Mouse (Mus musculus): ENCODE results near the gene Sos2. TPM values are rescaled to one million over a fixed set of nuclear protein-coding genes. Genes with fewer than 3 reads are reported as not detected.

Sos2 gene
- polyA plus RNA-seq, 1 experiment: 7.0 TPM

DNA sequence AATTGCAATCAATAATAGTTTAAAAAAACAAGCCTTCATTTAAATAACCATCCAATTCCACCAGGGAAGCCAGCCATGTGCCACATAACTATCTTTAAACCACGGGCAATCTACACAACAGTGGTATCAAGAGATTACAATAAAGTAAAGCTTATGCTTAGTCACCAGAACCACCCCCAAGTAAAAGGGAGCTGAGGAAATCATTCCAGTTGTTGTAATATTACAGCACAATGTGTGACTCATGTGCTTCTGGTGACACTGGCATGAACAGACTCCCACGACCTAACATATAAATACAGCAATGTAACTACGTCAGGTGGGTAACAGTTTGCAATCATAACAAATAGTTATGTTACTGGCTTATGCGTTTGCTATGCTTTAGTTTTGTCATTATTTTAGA, 84.2 kb downstream of the Sos2 start:
- no peak for TF ChIP-seq GATA1 (IDR thresholded peaks at IDR 0.05; ENCODE audit: low read length)

DNA sequence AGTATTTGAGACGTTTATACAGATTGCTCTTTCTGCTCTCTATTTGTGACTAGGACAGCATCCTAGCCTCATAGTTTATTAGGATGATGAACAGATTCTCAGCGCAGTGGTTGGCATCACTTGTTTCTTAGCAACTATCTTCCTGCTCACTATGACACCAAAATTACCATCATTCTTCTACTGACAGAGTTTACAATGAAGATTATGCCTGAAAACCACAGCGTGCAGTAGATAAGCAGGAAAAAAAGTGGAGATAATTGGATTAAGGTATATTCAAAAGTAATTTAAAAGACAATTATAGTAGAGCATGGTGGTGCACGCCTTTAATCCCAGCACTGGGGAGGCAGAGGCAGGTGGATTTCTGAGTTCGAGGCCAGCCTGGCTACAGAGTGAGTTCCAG, 88.5 kb downstream of the Sos2 start:
- TF ChIP-seq GATA1 (IDR thresholded peaks at IDR 0.05; ENCODE audit: low read length): no peak

DNA sequence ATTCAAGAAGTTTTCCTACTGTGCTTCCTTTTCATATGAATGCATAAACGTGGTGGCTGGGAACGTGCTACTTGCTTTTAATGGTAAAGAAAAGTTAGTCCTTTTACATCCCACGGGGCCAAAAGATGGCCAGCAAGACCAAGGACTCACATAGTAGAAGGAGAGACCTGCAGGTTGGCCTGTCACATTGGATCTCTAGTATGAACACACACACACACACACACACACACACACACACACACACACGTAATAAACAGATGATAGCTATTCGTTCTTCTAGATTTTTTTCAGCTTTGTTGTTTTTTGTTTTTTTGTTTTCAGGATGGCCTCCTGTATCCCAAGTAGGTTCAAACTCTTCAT, 98.4 kb downstream of the Sos2 start:
- TF ChIP-seq GATA1 (IDR thresholded peaks at IDR 0.05; ENCODE audit: low read length): no peak

DNA sequence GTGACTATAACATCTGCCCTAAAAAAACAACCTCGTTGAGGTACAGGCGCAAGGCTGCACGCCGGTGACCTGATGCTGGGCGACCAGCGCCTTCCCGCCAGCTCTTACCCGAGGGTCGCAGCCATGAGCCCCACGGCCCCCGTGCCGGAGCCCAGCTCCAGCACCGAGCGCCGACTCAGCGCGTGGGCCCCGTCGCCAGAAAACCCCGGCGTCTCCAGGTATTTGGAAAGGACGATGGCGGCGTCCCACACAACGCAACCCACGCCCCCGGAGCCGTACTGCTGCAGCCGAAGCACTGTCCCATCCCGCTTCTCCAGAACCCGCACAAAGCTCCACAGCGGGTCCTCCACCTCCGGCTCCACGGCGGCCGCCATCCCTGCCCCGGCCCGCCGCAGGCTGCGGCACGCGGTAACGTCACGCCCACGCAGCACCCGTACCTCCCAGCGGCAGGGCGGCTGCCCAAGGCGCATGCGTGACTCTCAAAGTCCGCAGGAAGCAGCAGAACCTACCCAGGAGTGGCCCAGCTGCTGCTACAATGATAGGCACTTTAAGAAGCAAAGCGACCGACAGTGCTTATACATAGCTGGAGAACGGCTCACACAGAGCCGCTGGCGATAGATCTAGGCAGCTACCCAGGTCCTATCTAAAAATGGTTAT, 98.9 kb downstream of the Sos2 start, which contains the start of gene Vcpkmt:
Vcpkmt (minus strand) TSS at position 416 of the 657 bp plus-strand sequence.
- TF ChIP-seq GATA1 (IDR thresholded peaks at IDR 0.05; ENCODE audit: low read length): no peak

DNA sequence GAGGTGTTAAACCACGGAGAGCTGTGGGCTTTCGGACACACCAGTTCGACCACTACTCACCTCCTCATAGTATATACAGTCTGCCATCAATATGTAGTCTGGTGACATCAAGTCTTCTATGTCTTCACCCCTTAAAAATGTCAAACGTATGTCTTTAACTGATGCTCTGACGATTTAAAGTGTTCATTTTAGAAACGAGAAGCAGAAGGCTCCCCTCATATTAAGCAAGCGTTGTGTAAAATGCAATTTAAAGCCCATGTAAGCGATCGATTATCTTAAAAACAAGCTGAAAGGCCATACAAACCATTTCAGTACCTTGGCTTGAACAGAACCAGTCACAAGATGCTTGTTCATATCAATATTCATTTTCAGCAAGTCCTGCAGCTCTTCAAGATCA, 99.4 kb downstream of the Sos2 start:
- no peak for TF ChIP-seq GATA1 (IDR thresholded peaks at IDR 0.05; ENCODE audit: low read length)

DNA sequence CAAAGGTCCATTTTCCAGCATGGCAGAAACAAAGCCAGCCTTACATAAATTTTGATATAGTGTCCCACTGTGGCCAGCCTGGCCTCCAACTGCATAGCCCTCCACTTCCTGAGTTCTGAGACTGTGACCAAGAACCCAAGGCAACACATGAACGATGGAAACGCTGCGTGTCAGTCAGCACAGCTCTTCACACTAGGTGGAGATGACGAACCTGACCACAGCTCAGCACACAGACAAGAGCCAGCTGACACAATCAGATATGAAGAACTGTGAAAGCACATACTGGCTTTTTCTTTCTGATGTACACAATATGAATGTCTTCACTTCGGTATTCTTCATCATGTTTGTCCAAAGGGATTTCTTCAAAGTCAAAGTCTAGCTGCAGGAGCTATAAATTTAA, 102.0 kb downstream of the Sos2 start:
- TF ChIP-seq GATA1 (IDR thresholded peaks at IDR 0.05; ENCODE audit: low read length): no peak

DNA sequence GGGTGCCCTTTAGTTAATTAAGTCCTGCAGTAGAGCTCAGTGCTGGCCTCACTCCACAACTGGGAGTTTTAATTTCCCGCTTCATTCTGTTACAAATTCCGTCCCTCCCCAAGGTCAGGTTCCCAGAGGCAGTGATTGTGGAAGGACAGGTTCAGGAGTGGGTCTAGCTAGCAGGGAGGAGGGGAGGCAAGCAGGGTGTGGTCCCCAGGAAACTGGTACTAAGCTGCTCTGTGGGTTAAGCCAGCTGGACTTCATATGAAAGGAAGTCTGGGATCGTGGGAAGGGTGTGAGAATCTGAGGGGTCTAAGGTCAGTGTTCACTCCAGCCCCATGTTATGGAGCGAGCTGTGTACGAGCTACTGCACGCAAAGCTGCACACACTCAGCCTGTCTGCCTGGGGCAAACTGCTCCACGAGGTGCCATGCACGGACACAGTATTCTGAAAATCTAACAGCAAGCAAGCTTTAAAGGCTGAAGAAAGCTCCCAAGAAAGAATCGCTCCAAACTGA, 105.5 kb downstream of the Sos2 start:
- TF ChIP-seq GATA1 (IDR thresholded peaks at IDR 0.05; ENCODE audit: low read length): no peak

DNA sequence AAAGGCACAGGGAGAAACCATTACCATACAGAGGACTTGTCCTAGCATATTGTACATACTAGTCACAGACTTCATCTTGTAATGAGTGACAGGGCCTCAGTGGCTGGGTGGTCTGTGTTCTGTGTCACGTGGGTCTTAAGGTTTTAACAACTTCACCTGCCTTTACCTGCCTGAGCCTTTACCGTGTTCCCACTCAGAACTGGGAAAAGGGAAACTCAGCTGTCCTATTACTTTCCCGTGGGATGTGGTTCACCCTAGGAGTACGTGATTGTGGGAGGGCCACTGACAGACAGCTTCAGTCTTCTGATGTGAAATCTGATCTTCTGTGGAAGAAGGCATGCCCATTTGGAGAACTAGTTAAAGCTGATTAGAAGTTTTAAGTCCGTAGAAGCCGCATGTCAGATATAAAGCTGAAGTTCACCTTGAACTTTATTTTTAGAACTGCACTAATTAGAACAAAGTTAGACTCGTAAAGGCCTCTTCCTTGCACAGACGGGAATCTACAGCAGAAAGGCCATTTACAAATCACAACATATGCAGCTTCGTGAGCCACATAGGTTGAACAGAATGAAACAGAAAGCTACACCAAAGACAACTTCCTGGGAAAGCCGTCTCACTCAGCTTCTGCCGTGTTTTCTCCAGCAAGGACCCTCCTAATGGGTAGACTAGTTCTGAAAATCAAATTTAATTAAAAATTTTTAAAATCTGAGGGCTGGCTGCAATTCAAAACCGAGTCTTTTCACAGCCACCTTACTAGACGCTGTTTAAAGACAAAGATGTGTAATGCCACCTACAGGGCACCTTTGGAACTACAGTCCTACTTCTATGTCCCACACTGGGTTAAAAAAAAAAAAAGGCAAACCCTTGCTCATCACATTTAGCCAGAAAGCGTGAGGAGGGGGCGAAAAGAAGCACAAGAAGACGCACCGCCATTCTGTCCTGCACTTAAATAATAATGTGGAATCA, 107.5 kb downstream of the Sos2 start:
- TF ChIP-seq GATA1 (IDR thresholded peaks at IDR 0.05; ENCODE audit: low read length): no peak

DNA sequence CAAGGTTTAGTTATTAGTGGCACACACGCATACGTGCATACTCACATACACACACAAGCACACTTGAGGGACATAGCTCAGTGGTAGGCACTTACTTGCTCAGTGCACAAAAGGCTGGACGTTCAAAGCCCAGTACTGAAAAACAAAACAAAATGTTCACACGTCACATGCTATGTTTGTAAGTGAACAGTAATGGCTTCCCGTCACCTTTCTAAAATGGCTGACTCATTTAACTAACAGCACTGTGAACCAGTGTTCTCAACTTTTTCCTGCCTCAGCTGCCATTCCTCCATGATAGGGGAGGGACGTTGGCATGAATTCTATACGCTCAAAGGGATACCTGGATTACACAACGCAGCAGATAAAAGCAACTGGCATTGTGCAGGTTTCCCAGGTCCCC, 108.4 kb downstream of the Sos2 start:
- no peak for TF ChIP-seq GATA1 (IDR thresholded peaks at IDR 0.05; ENCODE audit: low read length)

DNA sequence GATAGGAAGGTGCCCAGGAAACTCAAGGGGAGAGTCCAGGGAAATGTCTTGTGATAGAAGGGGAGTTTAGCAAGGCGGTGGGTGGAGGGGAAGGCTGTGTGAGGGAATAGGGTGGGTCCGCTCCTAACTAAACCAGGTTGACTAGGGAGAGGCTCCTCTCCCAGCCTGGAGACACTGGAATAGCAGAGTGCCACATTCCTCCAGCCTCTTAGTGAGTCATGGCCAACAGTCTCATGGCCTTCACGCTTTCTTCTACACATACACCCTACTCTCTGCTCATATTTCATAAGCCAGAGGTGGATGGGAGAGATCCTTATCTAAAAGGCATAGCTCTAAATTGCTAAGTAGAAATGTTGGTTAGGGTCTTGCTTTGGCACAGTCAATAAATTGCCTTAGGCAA, 111.7 kb downstream of the Sos2 start:
- no peak for TF ChIP-seq GATA1 (IDR thresholded peaks at IDR 0.05; ENCODE audit: low read length)

DNA sequence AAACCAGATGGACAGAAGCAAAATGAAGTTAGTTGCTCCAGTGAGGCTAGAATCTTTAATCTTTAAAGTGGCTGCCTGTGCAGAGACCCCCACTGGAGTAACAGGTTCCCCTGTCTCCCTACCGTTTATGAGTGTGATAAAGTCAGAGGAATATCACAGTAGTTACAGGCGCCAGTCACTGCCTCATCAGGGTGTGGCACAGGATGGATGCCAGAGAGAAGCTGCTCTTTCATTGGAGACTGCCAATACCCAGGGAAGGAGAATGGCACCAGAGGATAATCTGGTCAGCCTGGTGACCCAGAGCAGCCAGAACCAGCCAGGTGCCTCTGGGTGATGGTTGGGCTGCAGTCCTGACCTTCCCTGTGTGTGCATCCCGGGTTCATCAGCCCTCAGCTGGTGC, 113.4 kb downstream of the Sos2 start:
- TF ChIP-seq GATA1 (IDR thresholded peaks at IDR 0.05; ENCODE audit: low read length): no peak

DNA sequence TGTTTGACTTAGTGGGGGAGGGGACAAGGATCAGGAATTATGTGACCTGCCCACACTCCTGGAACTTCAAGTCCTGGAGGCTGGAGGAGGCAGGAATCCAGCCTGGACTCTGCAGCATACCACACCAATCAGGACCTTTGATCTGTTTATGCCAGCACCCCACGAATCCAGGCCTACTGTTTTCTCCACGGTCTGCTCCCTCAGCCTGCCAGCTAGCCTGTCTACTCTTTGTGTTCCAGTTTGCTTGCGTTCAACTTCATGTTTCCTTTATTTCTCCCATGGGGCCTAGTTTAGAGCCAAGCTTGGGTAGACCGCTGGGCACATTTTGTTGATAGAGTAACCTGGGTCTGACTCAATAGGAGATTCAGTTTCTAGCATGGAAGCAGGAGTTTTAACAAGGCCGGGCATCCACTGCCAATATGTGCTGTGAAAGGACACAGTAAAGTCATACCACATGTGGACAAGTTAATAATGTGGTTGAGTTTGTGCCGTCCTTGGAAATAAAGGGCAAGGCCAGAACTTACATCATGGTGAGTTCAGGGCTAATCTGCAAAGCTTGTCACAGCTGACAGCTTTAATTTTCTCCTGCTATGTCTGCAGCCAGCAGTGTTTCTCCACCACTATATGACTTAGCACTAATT, 125.3 kb downstream of the Sos2 start:
- no peak for TF ChIP-seq GATA1 (IDR thresholded peaks at IDR 0.05; ENCODE audit: low read length)

DNA sequence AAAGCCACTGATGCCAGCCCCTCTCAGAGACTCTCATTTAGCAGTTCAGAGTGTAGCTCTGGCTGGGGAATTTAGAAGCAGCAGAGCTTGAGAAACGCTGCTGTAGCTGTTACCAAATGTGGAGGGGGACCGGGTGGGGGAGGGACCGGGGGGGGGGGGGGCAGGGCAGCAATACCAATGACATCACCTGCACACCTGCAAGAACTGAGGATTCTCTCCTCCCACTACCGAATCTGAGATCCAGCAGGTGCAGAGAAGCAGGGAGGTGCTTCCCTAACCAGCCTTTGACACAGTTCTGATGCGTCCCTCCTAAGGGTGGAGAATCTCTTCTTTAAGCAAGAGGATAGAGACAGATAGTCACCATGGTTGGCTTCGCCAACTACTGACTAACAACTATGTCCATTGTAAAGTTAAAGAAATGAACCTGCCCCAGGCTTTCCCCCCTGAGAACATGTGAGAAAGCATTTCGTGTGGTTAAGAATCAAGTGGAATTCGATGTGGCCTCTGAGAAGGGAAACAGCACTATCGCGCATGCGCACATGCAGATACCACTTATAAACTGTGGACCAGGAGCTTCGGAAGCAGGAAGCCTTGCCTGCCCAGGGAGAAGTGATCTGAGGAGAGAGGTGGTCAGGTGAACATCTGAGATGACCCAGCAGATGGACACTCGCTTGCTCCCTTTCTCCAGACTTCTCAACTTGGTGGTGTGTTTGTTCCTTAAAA, 136.0 kb downstream of the Sos2 start:
- TF ChIP-seq GATA1 (IDR thresholded peaks at IDR 0.05; ENCODE audit: low read length): no peak

DNA sequence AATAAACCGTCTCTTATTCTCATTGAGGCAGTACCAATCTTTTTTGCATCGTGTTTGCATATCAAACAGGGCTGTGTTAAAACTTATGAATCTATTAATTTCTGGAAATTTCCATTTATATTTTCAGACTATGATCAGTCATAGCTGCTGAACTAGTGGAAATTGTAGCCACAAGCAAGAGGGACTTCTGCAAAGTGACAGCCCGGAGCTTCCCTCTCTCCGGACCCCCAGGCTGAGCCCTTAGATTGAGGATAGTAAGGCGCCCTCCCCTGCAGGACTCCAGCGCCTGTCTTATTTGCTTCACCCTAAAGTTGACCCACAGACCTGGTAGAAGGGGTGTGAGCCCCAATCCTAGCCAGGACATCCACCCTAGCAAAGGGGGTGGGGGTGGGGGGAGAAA, 136.7 kb downstream of the Sos2 start:
- TF ChIP-seq GATA1 (IDR thresholded peaks at IDR 0.05; ENCODE audit: low read length): no peak

DNA sequence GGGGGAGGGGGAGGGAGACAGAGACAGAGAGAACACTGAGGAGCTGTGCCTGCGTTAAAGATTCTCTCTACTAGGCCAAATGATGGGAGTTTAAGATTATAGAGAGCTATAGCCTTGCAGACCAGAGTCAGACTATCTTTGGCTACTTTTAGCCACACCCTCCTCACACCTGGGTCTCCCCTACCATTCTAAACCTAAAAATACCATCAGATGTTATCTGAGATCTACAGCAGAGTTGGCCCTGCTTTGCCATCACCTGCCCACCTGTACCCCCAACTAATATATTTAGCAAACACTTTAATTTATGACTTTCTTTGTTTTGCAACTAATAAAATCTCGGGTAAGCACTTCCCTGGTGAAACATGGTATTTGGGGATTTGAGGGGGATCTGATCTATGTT, 137.1 kb downstream of the Sos2 start:
- no peak for TF ChIP-seq GATA1 (IDR thresholded peaks at IDR 0.05; ENCODE audit: low read length)
